Mouse (Mus musculus): ENCODE measurements around the gene C1qtnf3. TPM values are rescaled to one million over a fixed set of nuclear protein-coding genes. Genes with fewer than 3 reads are reported as not detected.
A peak's percentile ranks its signal among the peaks of the same experiment; 100 is the strongest.
"Not testable (repeated sequence)": the region's sequence is repeated elsewhere in the genome, so short reads cannot be mapped to it uniquely, and the experiment has no call there.

C1qtnf3 gene
- polyA plus RNA-seq, 1 experiment, result 0.65 TPM

- Histone ChIP-seq H3K27ac (ENCODE audit: control insufficient read depth, insufficient read depth, low read depth, low read length, poor library complexity) (no peak overlapping the region), H3K4me1 (ENCODE audit: control insufficient read depth, insufficient read depth, low read length) (no peaks in the 10 kb centered on the region), H3K4me3 (replicated peaks; ENCODE audit: control insufficient read depth, low read depth, low read length) (no peak overlapping the region)
- TF ChIP-seq POLR2A (IDR thresholded peaks at IDR 0.05; ENCODE audit: borderline replicate concordance, control insufficient read depth, low read depth, low read length) (no peak), CTCF (IDR thresholded peaks at IDR 0.05; ENCODE audit: control insufficient read depth, insufficient read depth, low read length) (no peak)
- 70% methylated on average over 3 of the region's 3 CpGs for WGBS
Observed at GRCm38 (mm10) chr15:10969439-10969838, 17.3 kb downstream of the C1qtnf3 start.

DNA sequence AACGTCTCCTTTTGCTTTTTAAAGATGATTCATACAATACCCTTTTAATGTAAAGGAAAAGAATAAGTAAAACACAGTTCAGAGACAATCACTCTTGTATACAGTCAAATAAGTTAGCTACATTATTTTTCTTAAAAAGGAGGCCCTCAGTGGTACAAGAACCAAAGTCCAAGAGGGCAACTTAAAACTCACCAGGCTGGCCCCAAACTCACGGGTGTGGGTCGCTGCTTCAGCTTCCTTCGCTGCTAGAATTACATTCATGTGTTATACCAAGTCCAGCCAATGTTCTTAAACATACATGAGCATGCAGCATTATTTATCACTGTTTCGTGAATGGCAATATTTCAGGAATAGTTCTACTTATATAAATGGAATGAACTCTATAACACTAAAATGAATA lies 18.6 kb downstream of the C1qtnf3 start:
- no peak overlapping the region for H3K27ac ChIP-seq (ENCODE audit: control insufficient read depth, insufficient read depth, low read depth, low read length, poor library complexity)
- no peaks in the 10 kb centered on the region for H3K4me1 ChIP-seq (ENCODE audit: control insufficient read depth, insufficient read depth, low read length)
- WGBS, result 77% methylated on average over 5 of the region's 5 CpGs
- TF ChIP-seq POLR2A (IDR thresholded peaks at IDR 0.05; ENCODE audit: borderline replicate concordance, control insufficient read depth, low read depth, low read length) (no peak), CTCF (IDR thresholded peaks at IDR 0.05; ENCODE audit: control insufficient read depth, insufficient read depth, low read length) (no peak)
- H3K4me3 ChIP-seq (replicated peaks; ENCODE audit: control insufficient read depth, low read depth, low read length), result no peak overlapping the region

GRCm38 (mm10) chr15:10977151-10977550 lies 25.0 kb downstream of the C1qtnf3 start:
- no peak for TF ChIP-seq POLR2A (IDR thresholded peaks at IDR 0.05; ENCODE audit: borderline replicate concordance, control insufficient read depth, low read depth, low read length)
- TF ChIP-seq CTCF (IDR thresholded peaks at IDR 0.05; ENCODE audit: control insufficient read depth, insufficient read depth, low read length), result no peak
- no peak overlapping the region for H3K27ac ChIP-seq (ENCODE audit: control insufficient read depth, insufficient read depth, low read depth, low read length, poor library complexity)
- H3K4me1 ChIP-seq (ENCODE audit: control insufficient read depth, insufficient read depth, low read length), result no peaks in the 10 kb centered on the region

GRCm38 (mm10) chr15:10980712-10981111 lies 28.6 kb downstream of the C1qtnf3 start:
- Histone ChIP-seq H3K4me3 (replicated peaks; ENCODE audit: control insufficient read depth, low read depth, low read length) (no peak overlapping the region), H3K4me1 (ENCODE audit: control insufficient read depth, insufficient read depth, low read length) (no peaks in the 10 kb centered on the region), H3K27ac (ENCODE audit: control insufficient read depth, insufficient read depth, low read depth, low read length, poor library complexity) (no peak overlapping the region)
- 75% methylated on average over 2 of the region's 2 CpGs for WGBS
- TF ChIP-seq CTCF (IDR thresholded peaks at IDR 0.05; ENCODE audit: control insufficient read depth, insufficient read depth, low read length), result no peak
- no peak for TF ChIP-seq POLR2A (IDR thresholded peaks at IDR 0.05; ENCODE audit: borderline replicate concordance, control insufficient read depth, low read depth, low read length)

More at GRCm38 (mm10) chr15:10977151-10977550, 25.0 kb downstream of the C1qtnf3 start:
- no peak overlapping the region for H3K4me3 ChIP-seq (replicated peaks; ENCODE audit: control insufficient read depth, low read depth, low read length)

GRCm38 (mm10) chr15:10981377-10982063 lies 29.4 kb downstream of the C1qtnf3 start, which contains the start of gene Amacr:
Gene Amacr (plus strand): TSS chr15:10981756.
- WGBS, result under 1% methylated on average over 52 of the region's 52 CpGs
- Histone ChIP-seq H3K4me3 (replicated peaks; ENCODE audit: control insufficient read depth, low read depth, low read length) (peak within 1 kb of the TSS; percentile 93), H3K4me1 (ENCODE audit: control insufficient read depth, insufficient read depth, low read length) (no peaks in the 10 kb centered on the region), H3K27ac (ENCODE audit: control insufficient read depth, insufficient read depth, low read depth, low read length, poor library complexity) (peak within 1 kb of the TSS; percentile 89)
- TF ChIP-seq POLR2A (IDR thresholded peaks at IDR 0.05; ENCODE audit: borderline replicate concordance, control insufficient read depth, low read depth, low read length) (peak; percentile 68; the same call in 1 of the 2 replicates), CTCF (IDR thresholded peaks at IDR 0.05; ENCODE audit: control insufficient read depth, insufficient read depth, low read length) (no peak)

DNA sequence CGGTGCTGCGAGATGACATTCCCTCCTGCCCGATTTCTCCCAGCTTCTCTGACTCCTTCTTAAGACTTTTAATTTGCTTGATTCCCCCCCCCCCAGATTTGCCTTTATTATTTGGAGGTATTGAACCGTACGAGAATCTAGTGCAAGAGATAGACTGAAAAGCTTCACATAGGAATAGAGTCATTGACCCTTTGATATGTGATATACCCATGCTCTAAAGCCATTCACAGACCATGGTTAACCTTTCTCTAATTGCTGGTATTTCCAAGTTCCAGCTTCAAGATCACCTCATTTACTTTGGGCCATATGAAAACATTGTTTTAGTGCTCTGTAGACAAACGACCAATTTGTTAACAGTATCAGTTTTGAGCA lies 29.9 kb downstream of the C1qtnf3 start:
- no peaks in the 10 kb centered on the region for H3K4me1 ChIP-seq (ENCODE audit: control insufficient read depth, insufficient read depth, low read length)
- no peak for TF ChIP-seq CTCF (IDR thresholded peaks at IDR 0.05; ENCODE audit: control insufficient read depth, insufficient read depth, low read length)
- TF ChIP-seq POLR2A (IDR thresholded peaks at IDR 0.05; ENCODE audit: borderline replicate concordance, control insufficient read depth, low read depth, low read length), result no peak
- H3K4me3 ChIP-seq (replicated peaks; ENCODE audit: control insufficient read depth, low read depth, low read length), result peak overlapping the region; percentile 93
- WGBS, result 4% methylated on average over 6 of the region's 6 CpGs
- peak overlapping the region; percentile 89; the same call in 1 of the 2 replicates for H3K27ac ChIP-seq (ENCODE audit: control insufficient read depth, insufficient read depth, low read depth, low read length, poor library complexity)

- Histone ChIP-seq H3K4me3 (replicated peaks; ENCODE audit: control insufficient read depth, low read depth, low read length) (no peak overlapping the region), H3K4me1 (ENCODE audit: control insufficient read depth, insufficient read depth, low read length) (no peaks in the 10 kb centered on the region), H3K27ac (ENCODE audit: control insufficient read depth, insufficient read depth, low read depth, low read length, poor library complexity) (no peak overlapping the region)
- WGBS, result 87% methylated on average over 6 of the region's 6 CpGs
- no peak for TF ChIP-seq CTCF (IDR thresholded peaks at IDR 0.05; ENCODE audit: control insufficient read depth, insufficient read depth, low read length)
- TF ChIP-seq POLR2A (IDR thresholded peaks at IDR 0.05; ENCODE audit: borderline replicate concordance, control insufficient read depth, low read depth, low read length), result no peak
Observed at GRCm38 (mm10) chr15:10985756-10986155, 33.6 kb downstream of the C1qtnf3 start.

DNA sequence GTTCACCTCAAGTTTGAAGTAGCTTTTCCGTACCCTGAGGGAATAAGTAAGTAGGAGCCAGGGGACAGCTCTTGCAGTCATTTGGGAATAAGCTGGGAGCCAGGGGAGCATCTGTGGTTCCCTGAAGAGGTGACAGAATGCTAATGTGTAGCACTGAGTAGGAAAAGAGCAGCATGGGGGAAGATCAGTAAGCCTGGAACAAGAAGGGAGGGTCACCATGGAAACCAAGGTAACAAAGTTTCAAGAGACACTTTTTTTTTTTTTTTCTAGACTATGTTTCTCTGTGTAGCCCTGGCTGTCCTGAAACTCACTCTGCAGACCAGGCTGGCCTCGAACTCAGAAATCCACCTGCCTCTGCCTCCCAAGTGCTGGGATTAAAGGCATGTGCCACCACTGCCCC lies 34.3 kb downstream of the C1qtnf3 start:
- not testable (repeated sequence) for H3K4me1 ChIP-seq (ENCODE audit: control insufficient read depth, insufficient read depth, low read length); H3K27ac ChIP-seq (ENCODE audit: control insufficient read depth, insufficient read depth, low read depth, low read length, poor library complexity); H3K4me3 ChIP-seq (replicated peaks; ENCODE audit: control insufficient read depth, low read depth, low read length)
- 72% methylated on average over 2 of the region's 2 CpGs for WGBS

- Histone ChIP-seq H3K4me1 (ENCODE audit: control insufficient read depth, insufficient read depth, low read length) (no peaks in the 10 kb centered on the region), H3K27ac (ENCODE audit: control insufficient read depth, insufficient read depth, low read depth, low read length, poor library complexity) (no peak overlapping the region), H3K4me3 (replicated peaks; ENCODE audit: control insufficient read depth, low read depth, low read length) (no peak overlapping the region)
- WGBS, result 63% methylated on average over 2 of the region's 2 CpGs
- TF ChIP-seq CTCF (IDR thresholded peaks at IDR 0.05; ENCODE audit: control insufficient read depth, insufficient read depth, low read length), result no peak
- no peak for TF ChIP-seq POLR2A (IDR thresholded peaks at IDR 0.05; ENCODE audit: borderline replicate concordance, control insufficient read depth, low read depth, low read length)
Observed at GRCm38 (mm10) chr15:10990411-10990810, 38.3 kb downstream of the C1qtnf3 start.

All from bone marrow, adult 2 months (tissue).